Mouse (Mus musculus) CD4-positive, CD25-positive, alpha-beta regulatory T cell, adult 9 weeks (primary cell): ENCODE measurements around the gene Ubald2. TPM values are rescaled to one million over a fixed set of nuclear protein-coding genes. Genes with fewer than 3 reads are reported as not detected.

Source experiments
- polyA plus RNA-seq: library from polyadenylated mRNA; unstranded; fragments of 100-300 nt; shearing (Covaris generic); gene quantifications from one replicate; pipeline ENCODE4 v1.2.1, GENCODE M21; 2017

Gene Ubald2
- 25.0 TPM for polyA plus RNA-seq

GRCm38 (mm10) chr11:116433356-116434286, at the start of gene Ubald2:
Gene Ubald2 (plus strand): TSS chr11:116434094.

GRCm38 (mm10) chr11:116412904-116413630, 20.8 kb upstream of the Ubald2 start, which contains the start of gene Rnf157:
Gene Rnf157 (minus strand): TSS chr11:116413032.

GRCm38 (mm10) chr11:116466141-116466540, 32.2 kb downstream of the Ubald2 start, which contains the start of gene Qrich2:
Gene Qrich2 (minus strand): TSS chr11:116466241.

Other genes with a start within 250 kb of the Ubald2 start
- 93.2 TPM for gene Ten1, start 235.2 kb upstream of the Ubald2 start, polyA plus RNA-seq
- gene Acox1, start 235.0 kb upstream of the Ubald2 start, polyA plus RNA-seq = 24.5 TPM
- gene Evpl, start 196.0 kb upstream of the Ubald2 start, polyA plus RNA-seq = 0.09 TPM
- gene Srp68, start 159.9 kb upstream of the Ubald2 start, polyA plus RNA-seq = 88.0 TPM
- not detected for gene Galr2, start 153.2 kb upstream of the Ubald2 start, polyA plus RNA-seq
- gene Exoc7, start 126.9 kb upstream of the Ubald2 start, polyA plus RNA-seq = 113 TPM
- not detected for gene Foxj1, start 98.7 kb upstream of the Ubald2 start, polyA plus RNA-seq
- gene Rnf157, start 21.1 kb upstream of the Ubald2 start, polyA plus RNA-seq = 2.4 TPM
- not detected for gene Qrich2, start 32.1 kb downstream of the Ubald2 start, polyA plus RNA-seq
- gene Prpsap1, start 60.1 kb downstream of the Ubald2 start, polyA plus RNA-seq = 22.5 TPM
- not detected for gene Sphk1, start 96.8 kb downstream of the Ubald2 start, polyA plus RNA-seq
- 1.9 TPM for gene Ube2o, start 147.4 kb downstream of the Ubald2 start, polyA plus RNA-seq
- gene Aanat, start 152.3 kb downstream of the Ubald2 start, polyA plus RNA-seq = not detected
- 16.7 TPM for gene Rhbdf2, start 192.9 kb downstream of the Ubald2 start, polyA plus RNA-seq
- not detected for gene Prcd, start 219.4 kb downstream of the Ubald2 start, polyA plus RNA-seq
- not detected for gene Cygb, start 220.2 kb downstream of the Ubald2 start, polyA plus RNA-seq